Mouse (Mus musculus) C2C12 (cell line): ENCODE data around the gene Ankrd12.

Source experiments
- CTCF ChIP-seq: IDR thresholded peaks from one replicate; pipeline ENCODE4 v1.5.1; 2011; ENCODE audit not compliant: control insufficient read depth, insufficient read depth, insufficient read length
- USF1 ChIP-seq: IDR thresholded peaks from one replicate; pipeline ENCODE4 v1.6.1; 2011; ENCODE audit warnings: low read depth, mild to moderate bottlenecking, control low read depth, moderate library complexity

DNA sequence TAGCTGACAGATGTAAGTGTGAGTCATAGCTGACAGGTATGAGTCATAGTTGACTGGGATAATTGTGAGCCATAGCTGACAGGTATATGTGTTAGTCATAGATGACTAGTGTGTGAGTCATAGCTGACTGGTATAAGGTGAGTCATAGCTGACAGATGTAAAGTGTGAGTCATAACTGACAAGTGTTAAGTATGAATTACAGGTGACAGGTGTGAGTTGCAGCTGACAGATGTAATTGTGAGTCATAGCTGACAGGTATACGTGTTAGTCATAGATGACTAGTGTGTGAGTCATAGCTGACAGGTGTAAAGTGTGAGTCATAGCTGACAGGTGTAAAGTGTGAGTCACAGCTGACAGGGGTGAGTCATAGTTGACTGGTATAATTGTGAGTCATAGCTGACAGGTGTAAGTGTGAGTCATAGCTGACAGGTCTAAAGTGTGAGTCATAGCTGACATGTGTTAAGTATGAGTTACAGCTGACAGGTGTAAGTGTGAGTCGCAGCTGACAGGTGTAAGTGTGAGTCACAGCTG, 115.2 kb downstream of the Ankrd12 start:
- no peak for TF ChIP-seq CTCF
- TF ChIP-seq USF1, result no peak
